Mouse (Mus musculus) kidney, adult 2 months (tissue): Measurements from ENCODE around the gene Nf1.

Source experiments
- CTCF ChIP-seq: fragments of 200-500 bp; conservative IDR thresholded peaks from 2 replicates; pipeline ENCODE4 v1.5.1; 2011; ENCODE audit warnings: low read depth, mild to moderate bottlenecking, control low read depth, low read length, moderate library complexity, mixed read lengths; ENCODE audit not compliant: insufficient read depth, insufficient read length
- POLR2A ChIP-seq: fragments of 200-500 bp; IDR thresholded peaks from one replicate; pipeline ENCODE4 v1.6.1; 2011; ENCODE audit warnings: low read depth, low read length, control low read depth

DNA sequence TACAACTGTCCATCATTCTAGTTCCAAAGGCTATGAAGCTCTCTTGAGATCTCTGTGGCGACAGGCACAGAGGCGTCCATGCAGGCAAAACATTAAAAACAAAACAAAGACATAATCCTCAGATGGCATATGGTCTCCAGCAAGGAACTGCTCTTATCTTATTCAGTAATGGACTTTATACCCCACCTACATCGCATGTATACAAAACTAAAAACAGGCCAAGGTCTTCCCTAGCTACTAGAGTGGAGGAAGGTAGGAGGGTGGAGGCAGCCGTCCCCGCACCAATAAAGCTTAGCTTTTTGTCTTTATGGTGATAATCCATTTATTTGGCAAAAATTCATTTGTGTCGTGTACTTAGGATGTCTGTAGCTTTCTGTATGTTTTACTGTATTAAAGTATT lies 36.4 kb upstream of the Nf1 start:
- TF ChIP-seq CTCF, result no peak
- no peak for TF ChIP-seq POLR2A
